Mouse (Mus musculus) kidney, postnatal 0 days (tissue): ENCODE results near the gene Ccdc71. TPM values are rescaled to one million over a fixed set of nuclear protein-coding genes. Genes with fewer than 3 reads are reported as not detected.

ENCODE experiments used
- ATAC-seq: fragments of 200-750 bp; cut with Nextera tagmentation; replicated peaks from 2 replicates; pipeline ENCODE4 v1.8.0; 2017; ENCODE audit warnings: low read depth, moderate number of reproducible peaks, moderate TSS enrichment, moderate library complexity; ENCODE audit not compliant: low FRiP score
- DNase-seq: peaks from one replicate; pipeline ENCODE4 v3.0.0-alpha.2; 2016; ENCODE audit warnings: low spot score
- H3K27ac ChIP-seq: fragments of 300-500 bp; sonication (generic); 2 replicates; pipeline ENCODE4 v1.5.1; 2014; ENCODE audit warnings: mild to moderate bottlenecking
- H3K27me3 ChIP-seq: fragments of 300-500 bp; sonication (generic); 2 replicates; pipeline ENCODE4 v1.6.1; 2014; ENCODE audit warnings: low read length, mixed read lengths; ENCODE audit not compliant: insufficient read depth
- H3K36me3 ChIP-seq: fragments of 300-500 bp; sonication (generic); 2 replicates; pipeline ENCODE4 v1.6.1; 2014; ENCODE audit warnings: low read length, mixed read lengths; ENCODE audit not compliant: insufficient read depth
- H3K4me1 ChIP-seq: fragments of 300-500 bp; sonication (generic); replicated peaks from 2 replicates; pipeline ENCODE4 v1.6.1; 2014; ENCODE audit warnings: antibody characterized with exemption, low read length, mixed read lengths; ENCODE audit not compliant: insufficient read depth
- H3K4me2 ChIP-seq: fragments of 300-500 bp; sonication (generic); 2 replicates; pipeline ENCODE4 v1.6.1; 2014; ENCODE audit warnings: mild to moderate bottlenecking, low read length, moderate library complexity, mixed read lengths
- H3K4me3 ChIP-seq: fragments of 300-500 bp; sonication (generic); replicated peaks from 2 replicates; pipeline ENCODE4 v1.5.1; 2014; ENCODE audit warnings: low read depth, low read length
- H3K9ac ChIP-seq: fragments of 300-500 bp; sonication (generic); 2 replicates; pipeline ENCODE4 v1.6.1; 2014; ENCODE audit warnings: low read depth, low read length
- H3K9me3 ChIP-seq: fragments of 300-500 bp; sonication (generic); replicated peaks from 2 replicates; pipeline ENCODE4 v1.6.1; 2016; ENCODE audit warnings: low read length, inconsistent platforms, mixed read lengths
- CTCF ChIP-seq: IDR thresholded peaks from 2 replicates; pipeline ENCODE4 v1.5.1; 2016; ENCODE audit warnings: antibody characterized with exemption, low read depth, mild to moderate bottlenecking, moderate library complexity
- WGBS: fragments of 180-500 bp; shearing (Covaris S2); extraction: QIAGEN DNeasy Blood & Tissue Kit; methylation state at CpG from one replicate; pipeline ENCODE4 v1.1.7; 2014; 5-methylcytosine and 5-hydroxymethylcytosine counted together
- polyA plus RNA-seq: library from polyadenylated mRNA; unstranded; fragments of >200 nt; fragmentation: Nextera tagmentation; extraction: Ambion mirVana; gene quantifications from 2 replicates; pipeline ENCODE4 v1.2.1, GENCODE M21; 2015

Ccdc71 gene
- polyA plus RNA-seq, 1 experiment from 2014 or later, result 55.3 TPM

DNA sequence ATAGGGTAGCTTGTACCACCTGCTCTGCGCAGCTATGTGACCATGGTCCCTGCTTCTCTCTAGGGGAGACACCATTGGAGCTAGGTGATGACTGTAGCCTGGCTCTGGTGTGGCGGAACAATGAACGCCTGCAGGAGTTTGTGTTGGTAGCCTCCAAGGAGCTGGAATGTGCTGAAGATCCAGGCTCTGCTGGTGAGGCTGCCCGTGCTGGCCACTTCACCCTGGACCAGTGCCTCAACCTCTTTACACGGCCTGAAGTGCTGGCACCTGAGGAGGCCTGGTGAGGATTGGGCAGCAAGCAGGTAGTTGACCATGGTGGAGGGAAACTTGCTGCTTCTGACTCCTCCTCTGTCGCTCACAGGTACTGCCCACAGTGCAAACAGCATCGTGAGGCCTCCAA, 38.9 kb downstream of the Ccdc71 start:
- Histone ChIP-seq H3K36me3 (peaks cover 77% of the 10 kb centered on the region), H3K4me2 (no peak overlapping the region)
- TF ChIP-seq CTCF, result no peak

DNA sequence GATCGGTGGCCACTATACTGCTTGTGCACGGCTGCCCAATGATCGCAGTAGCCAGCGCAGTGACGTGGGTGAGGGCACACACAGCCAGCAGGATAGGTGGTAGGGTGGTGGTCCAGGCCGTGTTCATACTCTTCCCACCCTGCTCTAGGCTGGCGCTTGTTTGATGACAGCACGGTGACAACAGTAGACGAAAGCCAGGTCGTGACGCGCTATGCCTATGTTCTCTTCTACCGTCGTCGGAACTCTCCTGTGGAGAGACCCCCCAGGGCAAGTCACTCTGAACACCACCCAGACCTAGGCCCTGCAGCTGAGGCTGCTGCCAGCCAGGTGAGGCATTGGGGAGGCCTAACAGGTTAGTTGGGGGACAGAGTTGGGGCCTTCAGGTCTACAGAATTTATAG, 39.6 kb downstream of the Ccdc71 start:
- Histone ChIP-seq H3K27ac (no peak overlapping the region), H3K36me3 (peaks cover 70% of the 10 kb centered on the region), H3K9me3 (no peaks in the 10 kb centered on the region), H3K4me2 (no peak overlapping the region), H3K9ac (no peak overlapping the region), H3K27me3 (no peaks in the 10 kb centered on the region), H3K4me1 (no peaks in the 10 kb centered on the region), H3K4me3 (no peak overlapping the region)
- DNase-seq (no peak), ATAC-seq (no peak)
- TF ChIP-seq CTCF, result no peak
- WGBS, result 92% methylated on average over 15 of the region's 15 CpGs

More for the DNA sequence above, 38.9 kb downstream of the Ccdc71 start:
- 97% methylated on average over 7 of the region's 7 CpGs for WGBS
- DNase-seq (no peak), ATAC-seq (no peak)
- Histone ChIP-seq H3K4me3 (no peak overlapping the region), H3K9me3 (no peaks in the 10 kb centered on the region), H3K4me1 (no peaks in the 10 kb centered on the region), H3K27ac (no peak overlapping the region), H3K27me3 (no peaks in the 10 kb centered on the region), H3K9ac (no peak overlapping the region)

DNA sequence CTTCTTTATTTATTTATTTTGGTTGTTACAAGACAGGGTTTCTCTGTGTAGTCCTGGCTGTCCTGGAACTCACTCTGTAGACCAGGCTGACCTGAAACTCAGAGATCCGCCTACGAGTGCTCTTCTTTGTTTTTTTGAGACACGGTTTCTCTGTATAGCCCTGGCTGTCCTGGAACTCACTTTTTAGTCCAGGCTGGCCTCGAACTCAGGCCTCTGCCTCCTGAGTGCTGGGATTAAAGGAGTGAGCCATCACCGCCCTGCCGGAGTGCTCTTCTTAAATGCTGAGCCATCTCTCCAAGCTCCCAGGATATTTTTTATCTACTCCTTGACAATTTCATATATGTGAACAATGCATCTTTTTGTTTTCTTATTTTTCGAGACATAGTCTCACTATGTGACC, 46.6 kb downstream of the Ccdc71 start:
- DNase-seq (no peak), ATAC-seq (no peak)
- Histone ChIP-seq H3K4me2 (peak overlapping the region; percentile 66), H3K9ac (no peak overlapping the region), H3K27ac (peak overlapping the region; percentile 85), H3K9me3 (no peaks in the 10 kb centered on the region), H3K36me3 (peaks cover 16% of the 10 kb centered on the region), H3K4me1 (peaks cover 10% of the 10 kb centered on the region), H3K27me3 (no peaks in the 10 kb centered on the region), H3K4me3 (no peak overlapping the region)
- no peak for TF ChIP-seq CTCF
- 89% methylated on average over 7 of the region's 7 CpGs for WGBS

DNA sequence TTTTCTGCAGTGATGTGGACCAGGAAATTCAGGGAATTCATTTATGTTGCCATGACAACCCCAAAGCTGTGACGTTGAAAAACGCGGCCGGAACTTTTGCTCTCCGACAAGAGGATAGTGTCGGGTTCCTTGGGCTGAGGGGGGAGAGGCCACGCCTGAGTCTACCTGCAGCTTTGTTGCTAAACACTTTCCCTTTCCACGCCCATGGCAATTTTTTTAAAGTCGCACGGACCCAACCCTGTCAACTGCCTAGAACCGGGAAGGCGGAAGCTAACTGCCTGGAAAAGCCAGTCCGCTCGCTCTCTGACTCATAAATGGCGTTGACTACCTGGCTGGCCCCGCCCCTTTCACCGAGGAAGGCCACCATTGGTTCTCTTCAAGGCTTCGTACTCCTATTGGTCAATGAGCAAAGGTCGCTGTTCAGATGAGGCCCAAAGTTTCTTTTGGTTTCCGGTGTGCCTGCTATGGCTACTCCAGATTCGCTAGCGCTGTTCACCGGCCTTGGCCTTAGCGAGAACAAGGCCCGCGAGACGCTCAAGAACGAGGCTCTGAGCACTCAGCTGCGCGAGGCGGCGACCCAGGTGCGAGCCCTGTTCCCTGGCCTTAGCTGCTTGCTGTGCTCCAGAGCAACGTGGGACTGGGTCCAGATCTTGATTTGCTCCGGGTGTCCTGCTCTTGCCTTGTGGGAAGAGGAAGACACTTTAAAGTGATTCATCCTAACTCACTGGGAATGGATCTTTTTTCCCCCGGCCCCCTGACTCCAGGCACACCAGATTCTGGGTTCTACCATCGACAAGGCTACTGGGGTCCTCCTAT, 47.5 kb downstream of the Ccdc71 start, which contains the start of gene Qars:
Gene Qars (plus strand): TSS at position 88 of the 816 bp plus-strand sequence.
- peaks cover 24% of the 10 kb centered on the region for H3K36me3 ChIP-seq
- WGBS, result under 1% methylated on average over 37 of the region's 37 CpGs
- DNase-seq (peak; percentile 99), ATAC-seq (peak; percentile 96)
- H3K27me3 ChIP-seq, result no peaks in the 10 kb centered on the region
- H3K27ac ChIP-seq, result peak within 1 kb of the TSS; percentile 85
- H3K4me1 ChIP-seq, result peaks cover 10% of the 10 kb centered on the region
- peak within 1 kb of the TSS; percentile 58 for H3K4me3 ChIP-seq
- peak within 1 kb of the TSS; percentile 73 for H3K9ac ChIP-seq
- H3K9me3 ChIP-seq, result no peaks in the 10 kb centered on the region
- no peak for TF ChIP-seq CTCF
- peak within 1 kb of the TSS; percentile 66 for H3K4me2 ChIP-seq

DNA sequence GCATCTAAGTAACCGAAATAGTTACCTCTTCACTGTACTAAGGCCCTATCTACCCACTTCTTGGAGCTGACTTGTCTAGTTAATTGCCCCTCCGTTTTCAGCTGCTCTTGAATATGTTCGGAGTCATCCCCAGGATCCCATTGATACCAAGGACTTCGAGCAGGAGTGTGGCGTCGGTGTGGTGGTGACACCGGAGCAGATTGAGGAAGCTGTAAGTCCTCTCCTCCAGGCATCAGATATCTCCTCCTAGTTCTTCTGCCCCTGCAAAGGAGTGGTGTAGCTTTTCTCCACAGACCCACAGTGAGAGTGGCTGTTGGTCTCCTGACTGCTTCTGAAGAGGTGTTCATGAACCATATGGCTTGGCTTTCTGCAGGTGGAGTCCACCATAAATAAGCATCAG, 48.4 kb downstream of the Ccdc71 start:
- WGBS, result 86% methylated on average over 7 of the region's 7 CpGs
- peaks cover 29% of the 10 kb centered on the region for H3K36me3 ChIP-seq

More for the DNA sequence above, 48.4 kb downstream of the Ccdc71 start:
- H3K27me3 ChIP-seq, result no peaks in the 10 kb centered on the region
- peaks cover 10% of the 10 kb centered on the region for H3K4me1 ChIP-seq
- TF ChIP-seq CTCF, result no peak
- H3K9me3 ChIP-seq, result no peaks in the 10 kb centered on the region
- H3K4me3 ChIP-seq, result peak overlapping the region; percentile 58
- no peak for ATAC-seq
- H3K27ac ChIP-seq, result no peak overlapping the region
- DNase-seq, result no peak
- peak overlapping the region; percentile 66 for H3K4me2 ChIP-seq
- peak overlapping the region; percentile 73 for H3K9ac ChIP-seq

Other genes with a start within 250 kb of the Ccdc71 start
- gene Dag1, start 196.6 kb upstream of the Ccdc71 start, polyA plus RNA-seq, result 165 and 170 TPM in 2 replicates
- 30.1 and 34.5 TPM in 2 replicates for gene Nicn1, start 170.1 kb upstream of the Ccdc71 start, polyA plus RNA-seq
- gene Amt, start 163.7 kb upstream of the Ccdc71 start, polyA plus RNA-seq, result 50.5 and 51.2 TPM in 2 replicates
- gene Rhoa, start 154.4 kb upstream of the Ccdc71 start, polyA plus RNA-seq, result 448 and 489 TPM in 2 replicates
- gene Tcta, start 154.4 kb upstream of the Ccdc71 start, polyA plus RNA-seq, result 47.5 and 49.0 TPM in 2 replicates
- gene Gpx1, start 121.6 kb upstream of the Ccdc71 start, polyA plus RNA-seq, result 1,215 and 1,273 TPM in 2 replicates
- gene Usp4, start 112.7 kb upstream of the Ccdc71 start, polyA plus RNA-seq, result 64.0 and 79.9 TPM in 2 replicates
- 0.17 and 0.66 TPM in 2 replicates for gene 1700102P08Rik, start 67.7 kb upstream of the Ccdc71 start, polyA plus RNA-seq
- gene Ccdc36, start 32.0 kb upstream of the Ccdc71 start, polyA plus RNA-seq, result 0.91 and 0.96 TPM in 2 replicates
- not detected in 2 replicates for gene BC048562, start 24.0 kb upstream of the Ccdc71 start, polyA plus RNA-seq
- 31.1 and 33.5 TPM in 2 replicates for gene Klhdc8b, start 1.1 kb downstream of the Ccdc71 start, polyA plus RNA-seq
- 35.6 and 38.9 TPM in 2 replicates for gene Lamb2, start 19.2 kb downstream of the Ccdc71 start, polyA plus RNA-seq
- gene Usp19, start 30.1 kb downstream of the Ccdc71 start, polyA plus RNA-seq, result 43.8 and 47.4 TPM in 2 replicates
- gene Qars, start 47.2 kb downstream of the Ccdc71 start, polyA plus RNA-seq, result 87.9 and 94.1 TPM in 2 replicates
- 87.2 and 87.9 TPM in 2 replicates for gene Qrich1, start 56.3 kb downstream of the Ccdc71 start, polyA plus RNA-seq
- 118 and 132 TPM in 2 replicates for gene Impdh2, start 99.8 kb downstream of the Ccdc71 start, polyA plus RNA-seq
- gene Ndufaf3, start 106.9 kb downstream of the Ccdc71 start, polyA plus RNA-seq, result 67.7 and 69.2 TPM in 2 replicates
- gene Dalrd3, start 109.4 kb downstream of the Ccdc71 start, polyA plus RNA-seq, result 102 and 114 TPM in 2 replicates
- gene Wdr6, start 118.2 kb downstream of the Ccdc71 start, polyA plus RNA-seq, result 67.6 and 75.9 TPM in 2 replicates
- gene P4htm, start 137.1 kb downstream of the Ccdc71 start, polyA plus RNA-seq, result 8.3 and 8.6 TPM in 2 replicates
- gene Arih2, start 188.9 kb downstream of the Ccdc71 start, polyA plus RNA-seq, result 36.6 and 37.9 TPM in 2 replicates
- gene Slc25a20, start 201.6 kb downstream of the Ccdc71 start, polyA plus RNA-seq, result 73.6 and 88.3 TPM in 2 replicates
- gene Prkar2a, start 228.8 kb downstream of the Ccdc71 start, polyA plus RNA-seq, result 18.0 and 18.6 TPM in 2 replicates